Mouse (Mus musculus): ENCODE data around the gene Mfng. TPM values are rescaled to one million over a fixed set of nuclear protein-coding genes. Genes with fewer than 3 reads are reported as not detected.

The Mfng gene
- polyA plus RNA-seq, 1 experiment from 2014 or later: 29.1 TPM

- Histone ChIP-seq H3K4me1 (peaks cover 9% of the 10 kb centered on the region; the same call in 1 of the 2 replicates), H3K9ac (peak within 1 kb of the TSS; percentile 54), H3K4me2 (replicated peaks) (peak within 1 kb of the TSS; percentile 92), H3K27ac (0 out of 2 replicates have a peak within 1 kb of the TSS, but pooled peaks have one; percentile 25), H3K27me3 (peaks cover 47% of the 10 kb centered on the region), H3K36me3 (no peaks in the 10 kb centered on the region), H3K4me3 (peak within 1 kb of the TSS; percentile 57), H3K9me3 (no peaks in the 10 kb centered on the region)
- ATAC-seq (ENCODE audit: insufficient number of reproducible peaks, insufficient read depth, low FRiP score, low TSS enrichment): peak; percentile 62; the same call in 1 of the 2 replicates
- 1% methylated on average over 66 of the region's 70 CpGs for WGBS
Observed at GRCm38 (mm10) chr15:78802776-78803391, 29.6 kb upstream of the Mfng start, which contains the start of gene Card10. Gene Card10, minus strand, starts transcription at chr15:78803042.

DNA sequence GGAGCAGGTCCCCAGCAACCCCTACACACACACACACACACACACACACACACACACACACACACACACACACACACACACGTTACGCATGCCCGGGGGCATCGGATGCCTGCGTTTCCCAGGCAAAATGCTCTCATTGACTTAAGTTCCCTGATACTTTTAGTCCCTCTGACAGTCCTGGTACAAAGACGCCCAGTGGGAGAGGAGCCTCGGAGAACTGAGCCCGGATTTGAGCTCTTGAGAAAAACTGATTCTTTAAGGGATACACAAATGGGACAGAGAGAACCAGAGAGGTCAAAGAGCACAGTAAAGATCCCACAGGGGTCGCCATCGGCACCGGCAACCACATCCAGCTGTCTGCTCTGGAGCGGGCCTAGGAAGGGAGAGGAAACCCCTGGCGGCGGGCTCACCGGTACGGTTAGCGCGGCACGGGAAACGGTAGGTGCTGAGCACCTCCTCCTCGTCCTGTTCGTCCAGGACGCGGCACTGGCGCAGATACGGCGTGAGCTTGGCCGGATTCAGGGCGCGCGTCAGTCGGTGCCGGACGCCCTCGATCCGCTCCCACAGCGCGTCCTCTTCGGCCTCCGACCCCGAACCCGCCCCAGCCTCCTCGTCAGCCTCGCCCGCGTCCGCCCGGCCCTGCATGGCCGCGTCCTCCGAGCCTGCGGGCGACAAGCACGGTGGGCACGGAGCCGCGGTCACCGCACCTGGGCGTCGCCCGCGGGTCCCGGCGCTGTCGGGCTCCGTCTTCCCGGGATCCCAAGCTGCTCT lies 28.9 kb upstream of the Mfng start:
- Histone ChIP-seq H3K4me2 (replicated peaks) (peak overlapping the region; percentile 92), H3K27ac (0 out of 2 replicates have a peak overlapping the region, but pooled peaks have one; percentile 25), H3K9me3 (no peaks in the 10 kb centered on the region), H3K27me3 (peaks cover 52% of the 10 kb centered on the region), H3K4me1 (peaks cover 9% of the 10 kb centered on the region; the same call in 1 of the 2 replicates), H3K36me3 (no peaks in the 10 kb centered on the region), H3K4me3 (peak overlapping the region; percentile 57), H3K9ac (peak overlapping the region; percentile 54)
- no peak for ATAC-seq (ENCODE audit: insufficient number of reproducible peaks, insufficient read depth, low FRiP score, low TSS enrichment)
- WGBS: 3% methylated on average over 66 of the region's 67 CpGs

DNA sequence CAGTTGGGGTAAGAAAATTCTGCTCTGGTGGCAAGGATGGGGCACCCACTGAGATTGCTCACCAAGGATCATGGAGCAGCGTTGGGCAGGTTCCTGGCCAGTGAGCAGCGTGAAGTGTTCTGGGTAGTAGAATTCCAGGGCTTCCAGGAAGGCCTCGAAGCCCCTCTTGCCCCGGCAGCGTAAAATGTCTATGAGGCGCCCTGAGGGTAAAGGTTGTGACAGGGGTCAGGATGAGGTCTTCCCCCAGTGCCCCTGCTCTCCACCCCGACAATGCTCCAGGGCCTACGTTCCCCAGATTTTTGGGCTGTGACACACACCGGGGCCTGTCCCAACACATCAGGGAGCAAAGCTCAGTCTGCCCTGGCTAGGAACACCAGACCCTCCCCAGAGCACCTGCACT lies 28.3 kb upstream of the Mfng start:
- no peaks in the 10 kb centered on the region for H3K36me3 ChIP-seq
- no peaks in the 10 kb centered on the region for H3K9me3 ChIP-seq
- peak overlapping the region; percentile 57 for H3K4me3 ChIP-seq
- H3K4me2 ChIP-seq (replicated peaks): peak overlapping the region; percentile 92
- peaks cover 52% of the 10 kb centered on the region for H3K27me3 ChIP-seq
- no peak for ATAC-seq (ENCODE audit: insufficient number of reproducible peaks, insufficient read depth, low FRiP score, low TSS enrichment)
- no peak overlapping the region for H3K9ac ChIP-seq
- H3K27ac ChIP-seq: no peak overlapping the region
- H3K4me1 ChIP-seq: peaks cover 7% of the 10 kb centered on the region; the same call in 1 of the 2 replicates
- WGBS: 38% methylated on average over 9 of the region's 9 CpGs

DNA sequence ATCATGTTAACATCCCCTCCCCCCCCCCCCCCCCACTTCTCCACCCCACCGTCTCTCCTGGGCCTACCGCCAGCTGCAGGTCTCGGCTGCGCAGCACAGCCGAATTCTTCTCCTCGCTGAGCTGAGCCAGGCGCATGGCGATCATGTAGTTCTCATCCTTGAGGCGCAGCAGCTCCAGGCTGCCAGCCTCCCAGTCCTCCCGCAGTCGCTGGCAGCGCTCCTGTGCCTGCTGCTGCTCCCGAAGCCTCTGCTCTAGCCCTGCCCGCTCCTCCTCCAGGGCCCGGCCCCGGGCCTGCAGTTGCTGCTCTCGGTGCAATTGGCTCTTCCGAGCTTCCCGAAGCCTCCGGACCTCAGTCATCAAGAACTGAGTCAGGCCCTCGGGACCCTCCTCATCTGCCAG lies 25.8 kb upstream of the Mfng start:
- WGBS: 34% methylated on average over 21 of the region's 21 CpGs
- Histone ChIP-seq H3K9me3 (no peaks in the 10 kb centered on the region), H3K4me2 (replicated peaks) (0 out of 2 replicates have a peak overlapping the region, but pooled peaks have one; percentile 11), H3K4me1 (peaks cover 7% of the 10 kb centered on the region; the same call in 1 of the 2 replicates), H3K27me3 (peaks cover 42% of the 10 kb centered on the region), H3K36me3 (no peaks in the 10 kb centered on the region), H3K9ac (no peak overlapping the region), H3K27ac (no peak overlapping the region), H3K4me3 (no peak overlapping the region)
- no peak for ATAC-seq (ENCODE audit: insufficient number of reproducible peaks, insufficient read depth, low FRiP score, low TSS enrichment)

DNA sequence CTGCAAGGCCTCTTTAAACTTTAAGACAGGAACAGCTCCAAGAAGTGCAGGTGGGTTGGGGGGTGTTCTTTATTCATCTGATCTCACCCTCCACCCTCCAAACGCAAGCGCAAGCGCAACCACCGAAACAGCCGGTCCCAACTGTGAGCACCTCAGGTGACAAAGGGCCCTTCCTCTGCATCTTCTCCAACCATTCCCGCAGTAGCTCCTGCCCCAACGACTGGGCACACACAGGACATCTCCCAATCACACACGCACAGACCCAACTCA lies 23.7 kb upstream of the Mfng start:
- Histone ChIP-seq H3K4me1 (0 out of 2 replicates have a peak, but pooled peaks cover 4% of the 10 kb centered on the region), H3K9me3 (no peaks in the 10 kb centered on the region), H3K4me3 (no peak overlapping the region), H3K27ac (no peak overlapping the region), H3K9ac (no peak overlapping the region), H3K4me2 (replicated peaks) (no peak overlapping the region), H3K27me3 (peaks cover 21% of the 10 kb centered on the region), H3K36me3 (no peaks in the 10 kb centered on the region)
- 77% methylated on average over 8 of the region's 8 CpGs for WGBS
- no peak for ATAC-seq (ENCODE audit: insufficient number of reproducible peaks, insufficient read depth, low FRiP score, low TSS enrichment)

DNA sequence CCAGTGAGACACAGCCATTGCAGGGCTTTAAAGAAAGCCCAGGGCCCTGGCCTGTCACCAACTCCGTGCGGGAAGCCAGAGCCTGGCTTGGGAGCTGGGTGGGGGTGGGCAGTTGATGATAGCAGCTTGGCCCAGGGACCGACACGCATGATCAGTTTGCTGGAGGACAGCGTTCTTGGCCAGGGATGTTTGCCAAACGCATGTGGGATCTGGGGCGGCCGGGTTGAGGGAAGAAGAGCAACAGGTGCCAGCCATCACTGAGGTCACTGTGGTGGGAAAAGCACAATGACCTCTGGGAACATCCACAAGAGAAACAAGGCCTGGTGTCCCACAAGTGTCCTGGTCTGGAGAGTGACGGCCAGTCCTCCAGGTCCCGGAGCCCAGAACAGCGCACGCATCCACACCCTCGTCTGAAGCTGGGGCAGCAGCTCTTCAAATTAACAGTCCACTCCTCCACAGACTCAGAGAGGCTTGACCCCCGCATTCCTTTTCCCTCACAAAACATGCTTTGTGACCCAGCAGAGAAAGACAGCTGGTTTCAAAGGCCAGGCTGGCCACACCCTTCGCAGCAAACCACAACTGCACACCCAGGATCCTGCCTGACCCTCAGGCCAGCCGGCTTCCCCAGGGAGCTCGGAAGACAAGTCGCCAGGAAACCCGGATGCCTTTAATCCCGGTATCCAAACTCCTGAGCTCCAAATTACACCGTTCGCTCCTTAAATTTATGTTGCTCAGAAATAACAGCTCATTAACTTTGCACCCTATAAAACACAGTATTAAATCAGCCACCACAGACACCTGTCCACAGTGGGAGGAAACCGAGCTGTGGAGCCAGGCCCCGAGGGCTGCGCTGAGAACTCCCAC lies 23.2 kb upstream of the Mfng start:
- no peak overlapping the region for H3K27ac ChIP-seq
- WGBS: 32% methylated on average over 25 of the region's 25 CpGs
- no peaks in the 10 kb centered on the region for H3K36me3 ChIP-seq
- H3K4me3 ChIP-seq: no peak overlapping the region
- H3K27me3 ChIP-seq: peaks cover 16% of the 10 kb centered on the region
- H3K4me2 ChIP-seq (replicated peaks): no peak overlapping the region
- no peaks in the 10 kb centered on the region for H3K9me3 ChIP-seq
- no peak overlapping the region for H3K9ac ChIP-seq
- ATAC-seq (ENCODE audit: insufficient number of reproducible peaks, insufficient read depth, low FRiP score, low TSS enrichment): no peak
- 0 out of 2 replicates have a peak, but pooled peaks cover 4% of the 10 kb centered on the region for H3K4me1 ChIP-seq

- ATAC-seq (ENCODE audit: insufficient number of reproducible peaks, insufficient read depth, low FRiP score, low TSS enrichment): no peak
- Histone ChIP-seq H3K9ac (no peak overlapping the region), H3K4me1 (peaks cover 6% of the 10 kb centered on the region; the same call in 1 of the 2 replicates), H3K4me2 (replicated peaks) (no peak overlapping the region), H3K27ac (no peak overlapping the region), H3K4me3 (no peak overlapping the region), H3K9me3 (no peaks in the 10 kb centered on the region), H3K27me3 (no peaks in the 10 kb centered on the region), H3K36me3 (no peaks in the 10 kb centered on the region)
- 72% methylated on average over 12 of the region's 12 CpGs for WGBS
Observed at GRCm38 (mm10) chr15:78790990-78791389, 17.7 kb upstream of the Mfng start.

DNA sequence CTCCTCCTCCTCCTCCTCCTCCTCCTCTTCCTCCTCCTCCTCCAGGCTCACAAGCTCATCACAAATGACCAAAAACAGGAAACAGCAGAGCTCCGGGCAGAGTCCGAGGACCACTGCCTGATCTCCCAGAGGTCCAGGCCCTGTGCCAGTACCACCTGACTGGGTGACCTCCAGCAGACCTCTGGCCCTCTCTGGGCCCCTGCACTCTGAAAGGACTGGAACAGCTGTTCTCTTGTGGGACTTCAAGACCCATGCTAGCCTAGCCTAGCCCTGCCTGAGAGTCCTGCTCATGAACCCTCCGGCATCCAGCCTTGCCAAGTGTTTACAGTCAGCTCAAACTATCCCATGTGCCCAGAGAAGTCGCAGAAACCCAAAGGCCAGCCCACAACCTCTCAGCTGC lies 17.2 kb upstream of the Mfng start:
- no peak for ATAC-seq (ENCODE audit: insufficient number of reproducible peaks, insufficient read depth, low FRiP score, low TSS enrichment)
- peaks cover 8% of the 10 kb centered on the region; the same call in 1 of the 2 replicates for H3K4me1 ChIP-seq
- H3K27me3 ChIP-seq: no peaks in the 10 kb centered on the region
- no peaks in the 10 kb centered on the region for H3K36me3 ChIP-seq
- no peak overlapping the region for H3K9ac ChIP-seq
- H3K27ac ChIP-seq: no peak overlapping the region
- H3K4me2 ChIP-seq (replicated peaks): no peak overlapping the region
- no peaks in the 10 kb centered on the region for H3K9me3 ChIP-seq
- no peak overlapping the region for H3K4me3 ChIP-seq
- 40% methylated on average over 4 of the region's 4 CpGs for WGBS

- Histone ChIP-seq H3K4me1 (peaks cover 8% of the 10 kb centered on the region; the same call in 1 of the 2 replicates), H3K36me3 (no peaks in the 10 kb centered on the region), H3K4me2 (replicated peaks) (no peak overlapping the region), H3K4me3 (no peak overlapping the region), H3K27ac (no peak overlapping the region), H3K9me3 (no peaks in the 10 kb centered on the region), H3K9ac (no peak overlapping the region), H3K27me3 (no peaks in the 10 kb centered on the region)
- WGBS: 78% methylated on average over 13 of the region's 13 CpGs
- ATAC-seq (ENCODE audit: insufficient number of reproducible peaks, insufficient read depth, low FRiP score, low TSS enrichment): no peak
Observed at GRCm38 (mm10) chr15:78789721-78790323, 16.5 kb upstream of the Mfng start.

DNA sequence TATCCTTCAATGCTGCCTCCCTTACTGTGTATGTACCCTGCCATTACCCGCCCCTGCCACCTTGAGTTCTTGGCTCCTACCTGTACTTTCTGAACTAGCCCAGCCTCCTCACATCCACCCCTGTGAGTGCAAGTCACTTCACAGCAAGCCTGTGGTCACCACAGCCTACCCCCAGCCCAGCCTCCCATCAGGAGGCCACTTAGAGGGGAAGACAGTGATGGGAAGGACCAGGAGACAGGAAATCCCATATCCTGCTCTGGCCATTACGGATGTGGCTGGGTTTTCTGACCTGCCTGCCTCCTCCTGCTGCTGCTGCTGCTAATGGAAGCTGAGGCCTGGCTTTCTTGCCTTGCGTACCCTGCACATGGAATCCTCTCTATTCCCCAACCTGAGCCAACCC lies 14.8 kb upstream of the Mfng start:
- no peak overlapping the region for H3K4me3 ChIP-seq
- no peaks in the 10 kb centered on the region for H3K36me3 ChIP-seq
- no peaks in the 10 kb centered on the region for H3K27me3 ChIP-seq
- no peak overlapping the region for H3K4me2 ChIP-seq (replicated peaks)
- no peaks in the 10 kb centered on the region for H3K9me3 ChIP-seq
- no peak for ATAC-seq (ENCODE audit: insufficient number of reproducible peaks, insufficient read depth, low FRiP score, low TSS enrichment)
- H3K9ac ChIP-seq: 0 out of 2 replicates have a peak overlapping the region, but pooled peaks have one; percentile 24
- WGBS: 60% methylated on average over 3 of the region's 3 CpGs
- 0 out of 2 replicates have a peak overlapping the region, but pooled peaks have one; percentile 17 for H3K27ac ChIP-seq
- peaks cover 8% of the 10 kb centered on the region; the same call in 1 of the 2 replicates for H3K4me1 ChIP-seq

DNA sequence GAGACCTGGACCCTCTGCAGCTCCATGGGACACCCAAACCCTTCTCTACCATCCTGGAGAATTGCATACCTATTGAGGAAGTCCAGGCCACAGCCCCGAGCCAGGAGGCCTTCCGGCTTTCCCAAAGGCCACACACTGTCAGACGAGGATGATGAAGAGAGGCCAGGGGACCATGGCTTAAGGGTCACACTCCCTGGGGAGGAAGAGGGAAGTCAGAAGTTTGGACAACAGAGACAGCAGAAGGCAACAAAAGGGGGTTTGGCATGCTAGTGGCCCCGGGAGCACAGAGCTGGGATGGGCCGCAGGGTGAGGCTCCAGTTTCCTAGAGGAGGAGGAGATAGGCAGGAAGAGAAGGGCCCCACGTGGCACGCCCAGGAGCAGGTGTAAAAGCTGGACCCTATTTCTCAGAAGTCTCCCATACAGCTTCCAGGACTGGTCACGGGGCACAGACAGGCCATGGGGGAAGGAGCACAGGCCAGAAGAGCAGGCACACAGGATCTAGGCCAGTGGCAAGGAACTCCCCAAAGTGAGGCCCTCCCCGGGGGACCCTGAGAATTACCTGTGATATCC lies 14.1 kb upstream of the Mfng start:
- peaks cover 8% of the 10 kb centered on the region; the same call in 1 of the 2 replicates for H3K4me1 ChIP-seq
- H3K9me3 ChIP-seq: no peaks in the 10 kb centered on the region
- H3K4me3 ChIP-seq: no peak overlapping the region
- no peaks in the 10 kb centered on the region for H3K27me3 ChIP-seq
- H3K9ac ChIP-seq: no peak overlapping the region
- WGBS: 63% methylated on average over 9 of the region's 9 CpGs
- no peak for ATAC-seq (ENCODE audit: insufficient number of reproducible peaks, insufficient read depth, low FRiP score, low TSS enrichment)
- no peaks in the 10 kb centered on the region for H3K36me3 ChIP-seq
- H3K27ac ChIP-seq: peak overlapping the region; percentile 30; the same call in 1 of the 2 replicates
- H3K4me2 ChIP-seq (replicated peaks): no peak overlapping the region
